Mouse (Mus musculus): ENCODE results near the gene Mettl16. TPM values are rescaled to one million over a fixed set of nuclear protein-coding genes. Genes with fewer than 3 reads are reported as not detected.

Gene Mettl16
- polyA plus RNA-seq, 1 experiment from 2014 or later = 58.4 TPM

DNA sequence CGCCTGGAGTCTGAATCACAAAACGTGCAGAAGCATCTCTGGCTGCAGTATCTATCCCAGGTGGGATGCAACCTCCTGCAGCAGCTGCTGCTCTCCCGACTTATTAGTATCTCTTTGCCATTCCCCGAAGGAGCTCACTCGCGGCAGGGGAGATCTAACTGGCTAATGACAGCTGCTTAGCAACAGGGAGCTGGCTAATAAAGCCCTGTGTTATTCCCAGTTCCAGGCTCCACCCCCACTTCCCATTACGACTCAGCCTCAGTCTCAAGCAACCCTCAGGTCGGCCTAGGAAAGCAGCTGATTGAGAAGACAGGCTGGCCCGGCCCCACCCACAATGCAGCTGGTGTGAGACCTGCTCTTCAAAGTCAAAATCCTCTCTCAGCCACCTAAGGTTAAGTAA, 106.2 kb downstream of the Mettl16 start:
- no peaks in the 10 kb centered on the region for H3K27me3 ChIP-seq
- H3K36me3 ChIP-seq = no peaks in the 10 kb centered on the region
- no peak overlapping the region for H3K27ac ChIP-seq
- peak overlapping the region; percentile 6; the same call in 1 of the 2 replicates for H3K4me3 ChIP-seq
- H3K9me3 ChIP-seq = no peaks in the 10 kb centered on the region
- H3K4me1 ChIP-seq = peaks cover 25% of the 10 kb centered on the region
- no peak for ATAC-seq (ENCODE audit: insufficient number of reproducible peaks, insufficient read depth, low FRiP score, low TSS enrichment, low read depth)
- 0 out of 2 replicates have a peak overlapping the region, but pooled peaks have one; percentile 27 for H3K9ac ChIP-seq
- WGBS = 1% methylated on average over 9 of the region's 9 CpGs
- peak overlapping the region; percentile 37 for H3K4me2 ChIP-seq

Small RNA genes within 50 kb of the gene (microRNA-seq; reads per million reads assigned to microRNA genes)
- not detected for gene Mir6926

Other genes with a start within 250 kb of the Mettl16 start
- gene Rap1gap2, start 159.9 kb upstream of the Mettl16 start, polyA plus RNA-seq (2015; fragmentation: Nextera tagmentation; extraction: Ambion mirVana) = 1.1 and 1.9 TPM in 2 replicates
- 0.48 and 0.50 TPM in 2 replicates for gene Ccdc92b, start 151.2 kb upstream of the Mettl16 start, polyA plus RNA-seq (2015; fragmentation: Nextera tagmentation; extraction: Ambion mirVana)
- 22.5 and 22.7 TPM in 2 replicates for gene Cluh, start 121.3 kb upstream of the Mettl16 start, polyA plus RNA-seq (2015; fragmentation: Nextera tagmentation; extraction: Ambion mirVana)
- gene Pafah1b1, start 46.2 kb upstream of the Mettl16 start, polyA plus RNA-seq (2015; fragmentation: Nextera tagmentation; extraction: Ambion mirVana) = 54.3 and 55.0 TPM in 2 replicates
- 5.7 and 6.0 TPM in 2 replicates for gene Mnt, start 60.1 kb downstream of the Mettl16 start, polyA plus RNA-seq (2015; fragmentation: Nextera tagmentation; extraction: Ambion mirVana)
- 4.6 and 4.7 TPM in 2 replicates for gene Sgsm2, start 126.2 kb downstream of the Mettl16 start, polyA plus RNA-seq (2015; fragmentation: Nextera tagmentation; extraction: Ambion mirVana)
- 40.1 and 42.4 TPM in 2 replicates for gene Tsr1, start 127.2 kb downstream of the Mettl16 start, polyA plus RNA-seq (2015; fragmentation: Nextera tagmentation; extraction: Ambion mirVana)
- gene Smg6, start 155.0 kb downstream of the Mettl16 start, polyA plus RNA-seq (2015; fragmentation: Nextera tagmentation; extraction: Ambion mirVana) = 22.4 and 22.5 TPM in 2 replicates
- gene Srr, start 155.1 kb downstream of the Mettl16 start, polyA plus RNA-seq (2015; fragmentation: Nextera tagmentation; extraction: Ambion mirVana) = 29.9 and 30.6 TPM in 2 replicates